Mouse (Mus musculus) brain, embryonic 14.5 days (tissue): ENCODE data around the gene Exoc4. TPM values are rescaled to one million over a fixed set of nuclear protein-coding genes. Genes with fewer than 3 reads are reported as not detected.

Source experiments
- DNase-seq: peaks from one replicate; pipeline ENCODE4 v3.0.0-alpha.2; 2011; ENCODE audit warnings: low read depth
- CTCF ChIP-seq: fragments of 200-500 bp; IDR thresholded peaks from 2 replicates; pipeline ENCODE4 v1.5.1; 2012; ENCODE audit warnings: inconsistent platforms, mild to moderate bottlenecking, moderate library complexity, borderline replicate concordance; ENCODE audit not compliant: insufficient read depth, insufficient read length; ENCODE audit errors: extremely low read depth
- POLR2A ChIP-seq: fragments of 200-500 bp; IDR thresholded peaks from 2 replicates; pipeline ENCODE4 v1.6.1; 2012; ENCODE audit warnings: mild to moderate bottlenecking, inconsistent platforms, borderline replicate concordance; ENCODE audit not compliant: poor library complexity, insufficient read depth, insufficient read length, severe bottlenecking; ENCODE audit errors: extremely low read depth
- polyA plus RNA-seq: library from polyadenylated mRNA; depleted of rRNA; stranded (reverse); fragments of >200 nt; gene quantifications from 2 replicates; pipeline ENCODE4 v1.2.3, GENCODE M21; 2012

Exoc4 gene
- polyA plus RNA-seq, 1 experiment: 31.5 TPM

DNA sequence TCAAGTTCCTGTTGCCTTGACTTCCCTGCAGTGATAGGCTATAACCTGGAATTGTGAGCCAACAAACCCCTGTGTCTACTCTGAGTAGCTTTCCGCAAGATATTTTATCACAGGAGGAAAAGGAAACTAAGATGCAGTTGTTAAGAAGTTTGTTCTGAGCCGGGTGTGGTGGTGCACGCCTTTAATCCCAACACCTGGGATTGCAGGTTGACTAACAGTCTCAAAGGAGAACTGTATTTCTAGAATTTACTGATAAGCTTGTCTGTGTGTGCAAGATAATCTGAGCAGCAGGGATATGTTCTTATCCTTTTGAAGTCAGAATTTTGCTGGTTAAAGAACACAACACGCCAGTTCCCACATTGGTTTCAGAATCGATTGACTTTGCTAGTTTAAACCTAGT is 651.1 kb downstream of the Exoc4 start:
- DNase-seq: no peak
- TF ChIP-seq CTCF (no peak), POLR2A (no peak)

DNA sequence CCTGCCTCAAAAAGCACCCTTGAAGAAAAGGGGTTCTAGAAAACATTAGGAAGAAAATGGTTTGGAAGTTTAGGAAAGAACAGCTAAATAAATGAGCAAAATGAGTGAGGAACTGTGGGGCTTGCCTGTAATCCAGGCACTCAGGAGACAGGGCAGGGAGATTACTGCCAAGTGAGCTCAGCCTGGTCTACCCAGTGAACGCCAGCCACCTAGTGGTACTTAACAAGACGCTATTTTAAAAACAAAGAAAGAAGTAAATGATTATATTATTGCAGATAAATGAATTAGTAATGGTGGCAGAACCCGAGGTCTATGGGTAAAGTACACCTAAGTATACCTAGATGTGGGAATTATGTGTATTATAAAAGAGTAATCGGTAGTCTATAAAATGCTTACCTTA is 651.7 kb downstream of the Exoc4 start:
- DNase-seq: peak; percentile 54
- no peak for TF ChIP-seq POLR2A
- no peak for TF ChIP-seq CTCF

DNA sequence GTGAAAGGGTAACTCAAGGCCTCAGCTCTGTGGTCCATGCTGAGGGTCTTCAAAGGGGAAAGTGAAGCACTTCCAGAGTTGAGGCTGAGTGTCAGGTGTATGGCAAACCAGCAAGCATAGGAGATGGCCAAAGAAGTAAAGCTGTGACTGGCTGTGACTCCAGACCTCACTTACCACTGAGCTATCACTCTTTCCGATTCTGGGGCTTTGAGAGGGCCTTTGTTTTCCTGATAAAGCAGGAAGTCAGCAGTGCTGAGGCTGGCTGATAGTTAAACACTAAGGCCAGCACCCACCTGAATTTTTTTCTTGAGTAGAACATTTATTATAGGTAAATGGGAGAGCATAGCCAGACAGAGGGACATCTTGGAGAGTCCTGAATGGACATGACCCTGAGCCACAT is 656.2 kb downstream of the Exoc4 start:
- no peak for DNase-seq
- TF ChIP-seq POLR2A: no peak
- TF ChIP-seq CTCF: no peak

DNA sequence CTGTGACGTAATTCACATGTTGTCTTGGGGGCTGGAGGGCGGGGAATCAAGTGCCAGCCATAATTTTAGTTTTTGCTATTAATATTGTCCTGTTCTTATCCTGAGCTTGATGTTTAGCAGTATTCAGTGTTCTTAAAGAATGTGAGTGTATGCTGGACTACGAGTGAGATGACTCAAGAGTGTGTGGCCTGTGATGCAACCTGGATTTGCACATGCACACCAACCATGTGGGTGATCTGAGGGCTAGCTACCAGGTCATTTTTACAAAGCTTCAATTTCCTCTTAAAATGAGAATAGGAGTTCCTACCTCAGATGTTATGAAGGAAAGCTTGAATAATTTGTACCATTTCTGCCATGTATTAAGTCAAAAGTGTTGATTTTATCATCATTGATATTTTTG is 661.8 kb downstream of the Exoc4 start:
- TF ChIP-seq CTCF (no peak), POLR2A (no peak)
- DNase-seq: no peak

DNA sequence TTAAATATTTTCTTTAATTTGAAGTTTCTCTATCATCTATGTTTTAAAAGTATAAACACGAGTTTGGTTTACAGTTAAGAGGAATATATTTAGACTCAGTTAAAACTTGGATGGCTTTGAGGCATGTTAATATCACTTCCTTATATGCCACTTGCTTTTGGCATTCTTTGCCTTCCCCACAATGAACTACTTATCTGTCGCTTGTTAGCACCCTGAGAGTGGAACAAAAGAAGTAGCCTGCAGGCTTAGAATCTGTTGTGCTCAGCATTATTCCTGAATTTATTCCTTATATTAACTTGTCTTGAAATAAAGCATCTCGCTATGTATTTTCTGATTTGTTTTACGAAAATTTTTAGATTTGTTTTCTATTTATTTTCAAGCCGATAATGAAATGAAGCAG is 664.2 kb downstream of the Exoc4 start:
- no peak for TF ChIP-seq CTCF
- TF ChIP-seq POLR2A: no peak
- DNase-seq: peak; percentile 81

DNA sequence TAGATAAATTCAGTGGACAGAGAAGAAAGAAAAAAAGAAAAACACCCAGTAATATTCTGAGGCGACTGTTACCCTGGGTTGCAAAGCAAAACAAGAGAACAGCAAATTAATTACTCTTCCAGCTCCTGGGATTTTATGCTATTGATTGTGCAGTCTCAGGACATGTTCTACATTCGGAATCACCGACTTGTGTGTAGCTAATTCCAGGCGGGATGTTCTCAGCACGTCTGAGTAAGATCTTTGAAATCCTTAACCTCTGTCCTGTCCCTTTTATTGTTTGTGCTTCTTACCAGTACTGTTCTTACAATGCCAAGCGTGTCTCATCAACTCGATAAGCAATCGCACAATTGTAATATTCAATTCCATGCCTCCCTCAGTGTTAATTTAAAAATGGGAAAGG is 664.6 kb downstream of the Exoc4 start:
- no peak for TF ChIP-seq CTCF
- TF ChIP-seq POLR2A: no peak
- DNase-seq: peak; percentile 68

DNA sequence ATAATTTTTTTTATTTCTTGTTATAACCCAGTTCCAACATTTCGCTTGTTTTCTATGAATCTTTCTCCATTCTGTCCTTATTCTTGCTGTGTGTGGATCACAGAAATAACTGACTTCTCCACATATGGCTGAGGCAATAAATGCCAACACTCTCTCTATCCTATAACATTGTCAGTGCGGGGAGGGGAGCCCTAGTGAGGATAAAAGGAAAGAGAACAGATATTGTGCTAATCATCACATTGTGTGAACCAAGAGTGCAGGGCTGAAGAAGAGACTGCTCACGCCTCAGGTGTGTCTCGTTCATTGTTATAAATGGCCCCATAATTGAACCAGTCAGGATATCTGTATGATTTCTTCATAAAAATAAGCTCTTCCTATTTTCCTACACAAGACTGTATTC is 665.1 kb downstream of the Exoc4 start:
- peak; percentile 61 for DNase-seq
- TF ChIP-seq POLR2A (no peak), CTCF (no peak)

DNA sequence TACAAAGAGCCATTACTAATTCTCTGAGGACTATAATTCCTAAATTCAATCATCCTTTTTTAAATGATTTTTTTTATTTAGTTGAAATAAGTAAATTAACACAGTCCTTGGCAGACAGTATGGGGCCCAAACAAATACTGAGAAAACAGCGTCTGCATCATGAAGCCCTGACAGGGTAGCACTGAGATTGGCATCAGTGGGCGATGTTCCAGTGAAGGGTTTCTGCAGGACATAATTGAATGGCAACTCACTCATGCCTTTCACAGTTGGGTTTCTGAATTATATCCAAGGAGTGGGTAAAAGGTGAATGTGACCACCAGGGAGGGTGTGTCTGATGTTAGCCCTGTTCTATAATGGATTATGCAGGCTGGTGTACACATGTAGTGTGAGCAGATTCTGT is 674.7 kb downstream of the Exoc4 start:
- peak; percentile 75 for DNase-seq
- TF ChIP-seq CTCF (no peak), POLR2A (no peak)

DNA sequence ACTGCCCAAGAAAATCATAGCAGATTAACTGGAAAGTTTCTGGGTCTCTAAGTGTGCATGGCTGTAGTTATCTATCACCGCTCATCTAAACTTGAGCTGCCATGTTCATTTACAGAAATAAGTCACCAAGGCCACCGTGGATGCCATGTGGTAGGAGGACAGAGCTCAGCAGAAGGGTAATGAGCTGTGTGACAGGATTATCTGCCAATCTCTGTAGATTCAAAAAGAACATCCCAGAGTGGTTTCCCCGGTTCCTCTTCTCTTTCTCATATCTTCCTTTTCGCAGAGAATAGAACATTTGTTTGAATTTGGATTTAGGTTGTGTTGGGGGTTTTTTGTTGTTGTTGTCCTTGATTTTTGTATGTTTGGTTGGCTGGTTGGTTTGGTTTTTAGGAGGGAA is 676.0 kb downstream of the Exoc4 start:
- TF ChIP-seq CTCF (no peak), POLR2A (no peak)
- DNase-seq: no peak

DNA sequence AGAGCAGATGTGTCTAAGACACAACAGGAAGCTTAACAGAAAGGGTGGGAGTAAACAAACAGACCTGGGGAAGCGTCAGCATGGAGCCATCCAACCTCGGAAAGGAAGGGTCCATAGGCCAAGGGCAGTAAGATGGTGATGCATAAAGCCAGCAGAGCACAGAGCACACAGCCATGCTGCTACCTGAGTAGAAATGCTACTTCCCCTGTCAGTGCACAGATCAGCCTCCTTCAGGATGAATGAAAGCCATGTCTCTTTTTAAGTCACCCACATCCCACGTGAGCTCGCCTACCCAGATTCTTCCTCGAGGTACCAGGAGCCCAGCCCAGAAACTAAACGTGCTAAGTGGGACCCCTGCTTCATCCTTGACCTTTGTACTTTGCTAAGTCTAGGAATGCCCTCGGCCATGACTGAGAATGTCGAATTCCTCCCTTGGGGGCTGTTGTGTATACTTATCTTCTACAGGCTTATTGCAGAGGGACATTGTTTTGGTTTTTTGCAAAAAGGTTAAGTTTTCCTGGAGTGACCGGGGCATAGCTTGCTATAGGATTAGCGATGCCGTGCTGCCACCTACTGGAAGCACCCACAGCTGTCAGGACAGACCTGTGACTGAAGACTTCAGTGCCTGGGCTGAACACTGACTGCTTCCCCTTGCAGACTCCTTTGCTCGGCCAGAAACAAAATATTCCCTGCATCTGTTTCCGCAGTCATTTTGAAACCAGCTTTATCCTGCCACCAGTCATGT is 680.6 kb downstream of the Exoc4 start:
- TF ChIP-seq CTCF: peak; percentile 96
- TF ChIP-seq POLR2A: no peak
- DNase-seq: peak; percentile 95

DNA sequence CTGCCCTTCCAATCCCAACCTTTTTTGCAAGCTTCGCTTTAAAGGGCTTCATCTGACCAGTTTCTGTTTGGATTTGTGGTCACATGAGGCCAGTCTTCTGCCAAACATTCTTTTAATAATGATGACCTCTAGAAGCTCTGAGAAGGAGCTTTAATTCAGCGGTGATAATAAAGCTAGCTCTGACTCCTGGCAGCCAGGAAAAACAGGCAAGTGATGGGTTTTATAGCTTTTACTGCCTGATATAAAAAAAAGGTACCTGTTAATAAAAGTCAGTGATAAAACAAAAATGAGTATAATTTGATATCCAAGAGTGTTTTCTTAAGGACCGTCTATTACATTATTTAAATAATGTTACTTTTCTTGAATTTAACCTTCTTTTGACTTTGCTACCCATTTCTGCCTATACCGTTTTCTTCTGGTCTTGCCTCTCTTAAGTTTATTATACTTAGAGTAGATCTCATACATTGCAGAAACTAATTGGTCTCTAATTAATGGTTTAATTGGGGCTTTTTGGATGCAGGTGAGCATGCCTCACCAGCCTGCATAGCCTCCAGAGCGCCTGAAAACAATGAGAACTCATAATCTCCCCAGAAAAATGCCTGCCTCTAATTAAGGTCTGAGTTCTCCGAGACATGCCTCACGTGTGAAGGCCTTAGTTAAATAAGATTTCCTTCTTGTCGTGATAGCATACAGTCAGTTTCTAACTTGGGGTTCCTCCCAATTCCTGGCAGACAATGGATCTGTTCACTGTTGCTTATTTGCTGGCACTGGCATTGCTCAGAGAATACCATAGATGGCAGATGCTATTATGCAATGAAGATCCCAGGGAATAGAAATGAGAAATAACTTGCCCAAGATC is 681.4 kb downstream of the Exoc4 start:
- DNase-seq: peak; percentile 88
- no peak for TF ChIP-seq CTCF

DNA sequence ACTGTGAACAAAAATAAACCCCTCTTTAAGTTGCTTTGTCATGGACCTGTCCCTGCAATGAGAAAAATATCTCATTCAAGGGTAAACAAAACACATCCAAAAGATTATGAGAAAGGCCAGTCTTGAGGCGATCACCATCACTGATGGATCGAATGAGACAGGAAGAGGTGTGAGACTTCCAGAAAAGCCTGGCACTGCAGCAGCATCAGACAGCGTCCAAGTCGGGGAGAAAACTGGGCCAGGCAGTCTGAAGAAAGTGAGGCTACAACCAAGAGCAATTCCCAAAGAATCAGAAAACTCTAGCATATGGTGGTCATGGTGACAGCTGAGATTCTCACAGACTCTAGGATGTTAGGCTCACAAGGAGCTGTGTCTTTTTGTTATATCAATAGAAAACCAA is 689.0 kb downstream of the Exoc4 start:
- TF ChIP-seq POLR2A (no peak), CTCF (no peak)
- no peak for DNase-seq
